Mouse (Mus musculus): ENCODE results near the gene Gm12789.
"Not testable (repeated sequence)": the region's sequence is repeated elsewhere in the genome, so short reads cannot be mapped to it uniquely, and the experiment has no call there.

Gm12789 gene

GRCm38 (mm10) chr4:101986326-101986725 is at the start of gene Gm12789:
Gm12789 (plus strand) TSS chr4:101986626.
- not testable (repeated sequence) for DNase-seq

DNA sequence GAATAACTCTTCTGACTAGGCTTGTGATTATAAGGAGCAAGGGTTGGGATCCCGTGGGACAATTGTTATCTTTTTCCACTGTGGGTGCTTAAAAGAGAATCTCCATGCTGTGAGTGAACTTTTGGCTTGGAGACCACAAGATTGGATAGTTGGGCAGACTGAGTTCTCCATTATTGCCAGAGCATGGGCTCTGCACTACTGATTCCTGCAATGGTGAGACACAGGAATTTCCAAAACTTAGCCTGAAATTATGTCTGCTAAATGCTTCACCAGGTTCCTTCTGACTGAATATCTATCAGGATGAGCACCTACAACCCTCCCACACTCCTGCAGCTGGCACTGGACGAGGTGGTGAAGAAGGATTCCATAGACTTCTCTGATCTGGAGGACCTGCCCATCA is 46.3 kb upstream of the Gm12789 start, which contains the start of gene Gm12794:
Gene Gm12794, plus strand, starts transcription at position 301 of the 400 bp plus-strand sequence.
- not testable (repeated sequence) for DNase-seq

DNA sequence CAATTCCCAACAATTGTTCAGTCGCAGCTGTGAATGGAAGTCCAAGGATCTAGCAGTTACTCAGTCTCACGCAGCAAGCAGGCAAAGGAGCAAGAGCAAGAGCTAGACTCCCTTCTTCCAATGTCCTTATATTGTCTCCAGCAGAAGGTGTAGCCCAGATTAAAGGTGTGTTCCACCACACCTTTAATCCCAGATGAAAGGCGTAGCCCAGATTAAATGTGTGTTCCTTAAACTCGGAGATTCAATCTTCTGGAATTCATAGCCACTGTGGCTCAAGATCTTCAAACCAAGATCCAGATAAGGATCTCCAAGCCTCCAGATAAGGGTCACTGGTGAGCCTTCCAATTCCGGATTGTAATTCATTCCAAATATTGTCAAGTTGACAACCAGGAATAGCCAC is 5.5 kb upstream of the Gm12789 start, which contains the start of gene Gm12790:
Gene Gm12790, minus strand, starts transcription at position 101 of the 400 bp plus-strand sequence.
- DNase-seq = not testable (repeated sequence)

DNA sequence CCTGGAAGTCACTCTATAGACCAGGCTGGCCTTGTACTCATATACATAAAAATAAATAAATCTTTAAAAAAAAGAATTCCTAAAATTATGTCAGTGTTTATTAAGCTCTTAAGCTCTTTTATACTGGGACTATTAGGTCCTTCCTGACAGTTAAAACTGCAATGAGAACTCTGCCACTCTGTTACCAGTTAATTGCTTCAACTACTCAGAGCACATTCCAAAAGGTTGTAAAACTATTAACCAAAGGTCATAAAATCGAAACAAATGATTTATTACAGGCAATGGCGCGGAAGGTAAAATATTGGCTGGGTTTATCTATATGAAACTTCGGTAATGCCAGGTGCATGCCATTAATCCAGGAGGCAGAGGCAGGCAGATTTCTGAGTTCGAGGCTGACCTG is 748 bp upstream of the Gm12789 start:
- DNase-seq = no peak

- DNase-seq = no peak
Measured at GRCm38 (mm10) chr4:101997426-101997825, 11.0 kb downstream of the Gm12789 start.

GRCm38 (mm10) chr4:101998267-101998922 is 12.0 kb downstream of the Gm12789 start:
- peak; percentile 80 to 82 for DNase-seq

DNA sequence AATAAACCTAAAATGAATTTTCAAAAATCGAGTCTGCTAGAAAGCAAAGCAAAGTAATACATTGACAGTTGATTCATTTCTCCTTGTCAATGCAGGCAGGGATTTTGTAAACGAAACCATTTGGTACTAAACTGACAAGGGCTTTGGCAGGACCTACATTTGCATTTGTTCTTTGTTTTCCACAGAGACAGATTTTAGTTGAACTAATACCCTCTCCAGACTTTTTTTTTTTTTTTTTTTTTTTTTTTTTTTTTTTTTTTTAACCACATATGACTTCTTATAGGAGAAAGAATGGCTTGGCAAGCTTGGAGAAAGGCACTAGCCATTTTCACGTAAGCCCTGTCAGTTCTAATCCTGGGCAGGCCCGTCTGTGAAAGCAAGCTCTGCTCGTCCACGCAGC is 40.2 kb downstream of the Gm12789 start:
- no peak for DNase-seq
